Mouse (Mus musculus): ENCODE results near the gene Hoxb3. TPM values are rescaled to one million over a fixed set of nuclear protein-coding genes. Genes with fewer than 3 reads are reported as not detected.

The Hoxb3 gene
- polyA plus RNA-seq, 1 experiment from 2014 or later: not detected

DNA sequence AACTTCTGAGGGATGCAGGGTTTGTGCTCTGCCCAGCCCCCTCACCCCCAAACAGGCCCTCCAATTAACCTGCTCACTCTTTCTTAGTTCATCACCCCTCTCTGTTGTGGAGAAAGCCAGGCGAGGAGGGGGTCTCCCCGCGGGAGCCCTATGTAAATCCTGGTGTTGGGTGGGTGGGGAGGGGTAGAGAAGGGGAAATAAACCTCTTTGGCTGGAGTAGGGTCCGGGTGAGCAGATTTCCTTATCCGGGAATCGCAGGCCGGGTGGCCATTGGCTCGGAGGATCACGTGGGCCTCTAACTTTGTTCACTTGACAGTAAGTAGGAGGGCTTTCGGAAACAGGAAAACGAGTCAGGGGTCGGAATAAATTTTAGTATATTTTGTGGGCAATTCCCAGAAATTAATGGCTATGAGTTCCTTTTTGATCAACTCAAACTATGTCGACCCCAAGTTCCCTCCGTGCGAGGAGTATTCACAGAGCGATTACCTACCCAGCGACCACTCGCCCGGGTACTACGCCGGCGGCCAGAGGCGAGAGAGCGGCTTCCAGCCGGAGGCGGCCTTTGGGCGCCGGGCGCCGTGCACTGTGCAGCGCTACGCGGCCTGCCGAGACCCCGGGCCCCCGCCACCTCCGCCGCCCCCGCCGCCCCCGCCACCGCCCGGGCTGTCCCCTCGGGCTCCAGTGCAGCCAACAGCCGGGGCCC lies 4.6 kb upstream of the Hoxb3 start:
- Histone ChIP-seq H3K4me2 (replicated peaks) (peak overlapping the region; percentile 14; the same call in 1 of the 2 replicates), H3K27ac (replicated peaks) (no peak overlapping the region), H3K4me3 (peak overlapping the region; percentile 10), H3K36me3 (no peaks in the 10 kb centered on the region), H3K9me3 (no peaks in the 10 kb centered on the region), H3K4me1 (peaks cover 5% of the 10 kb centered on the region), H3K27me3 (peaks cover 98% of the 10 kb centered on the region), H3K9ac (replicated peaks) (no peak overlapping the region)
- no peak for ATAC-seq (replicated peaks)
- WGBS: under 1% methylated on average over 38 of the region's 45 CpGs

DNA sequence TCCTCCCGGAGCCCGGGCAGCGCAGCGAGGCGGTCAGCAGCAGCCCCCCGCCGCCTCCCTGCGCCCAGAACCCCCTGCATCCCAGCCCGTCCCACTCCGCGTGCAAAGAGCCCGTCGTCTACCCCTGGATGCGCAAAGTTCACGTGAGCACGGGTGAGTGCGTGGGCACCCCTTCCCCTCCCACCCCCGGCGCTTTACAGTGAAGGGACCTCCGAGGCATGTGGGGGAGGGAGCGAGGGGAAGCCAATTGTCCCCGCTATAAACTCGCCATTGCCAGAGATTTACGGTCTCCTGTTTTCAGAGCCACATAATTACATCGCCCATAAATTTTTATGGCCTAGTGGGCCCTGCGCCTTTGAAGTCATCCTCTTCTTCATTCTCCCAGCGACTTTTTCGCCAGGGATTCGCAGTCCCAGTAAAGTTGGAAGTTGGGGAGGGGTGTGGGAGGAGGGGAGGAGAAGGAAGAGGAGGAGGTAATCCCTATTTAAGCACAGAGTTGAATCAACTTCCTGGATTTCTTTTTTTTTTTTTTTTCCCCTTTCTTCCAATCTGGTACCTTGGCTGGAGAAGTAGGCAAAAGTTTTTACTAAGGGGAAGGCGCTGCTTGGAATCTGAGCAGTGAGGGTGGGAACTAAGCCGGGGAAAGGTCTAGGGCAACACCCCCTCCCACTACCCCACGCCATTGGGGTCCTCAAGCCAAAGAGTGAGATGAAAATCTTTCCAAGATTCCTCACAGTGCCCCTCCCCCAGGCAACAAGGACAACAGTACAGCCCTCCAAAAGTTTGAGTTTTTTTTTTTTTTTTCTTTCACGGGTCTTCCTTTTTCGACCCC lies 3.8 kb upstream of the Hoxb3 start:
- H3K4me2 ChIP-seq (replicated peaks): peak overlapping the region; percentile 14; the same call in 1 of the 2 replicates
- H3K4me1 ChIP-seq: peaks cover 5% of the 10 kb centered on the region
- no peak overlapping the region for H3K27ac ChIP-seq (replicated peaks)
- H3K9ac ChIP-seq (replicated peaks): no peak overlapping the region
- 1% methylated on average over 29 of the region's 34 CpGs for WGBS
- no peaks in the 10 kb centered on the region for H3K9me3 ChIP-seq
- no peaks in the 10 kb centered on the region for H3K36me3 ChIP-seq
- peaks cover 98% of the 10 kb centered on the region for H3K27me3 ChIP-seq
- no peak for ATAC-seq (replicated peaks)
- peak overlapping the region; percentile 10; the same call in 1 of the 2 replicates for H3K4me3 ChIP-seq

DNA sequence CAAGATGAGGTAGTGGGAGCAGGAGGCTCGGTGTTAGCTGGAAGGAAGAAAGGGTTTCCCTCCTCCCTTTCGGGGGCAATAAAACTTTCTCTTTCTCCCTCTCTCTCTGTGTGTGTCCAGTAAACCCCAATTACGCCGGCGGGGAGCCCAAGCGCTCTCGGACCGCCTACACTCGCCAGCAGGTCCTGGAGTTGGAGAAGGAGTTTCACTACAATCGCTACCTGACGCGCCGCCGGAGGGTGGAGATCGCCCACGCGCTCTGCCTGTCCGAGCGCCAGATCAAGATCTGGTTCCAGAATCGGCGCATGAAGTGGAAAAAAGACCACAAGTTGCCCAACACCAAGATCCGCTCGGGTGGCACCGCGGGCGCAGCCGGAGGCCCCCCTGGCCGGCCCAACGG lies 3.2 kb upstream of the Hoxb3 start:
- Histone ChIP-seq H3K4me3 (no peak overlapping the region), H3K27me3 (peaks cover 98% of the 10 kb centered on the region), H3K36me3 (no peaks in the 10 kb centered on the region), H3K9ac (replicated peaks) (no peak overlapping the region), H3K4me1 (peaks cover 5% of the 10 kb centered on the region), H3K4me2 (replicated peaks) (no peak overlapping the region), H3K9me3 (no peaks in the 10 kb centered on the region), H3K27ac (replicated peaks) (no peak overlapping the region)
- no peak for ATAC-seq (replicated peaks)
- WGBS: under 1% methylated on average over 29 of the region's 29 CpGs

DNA sequence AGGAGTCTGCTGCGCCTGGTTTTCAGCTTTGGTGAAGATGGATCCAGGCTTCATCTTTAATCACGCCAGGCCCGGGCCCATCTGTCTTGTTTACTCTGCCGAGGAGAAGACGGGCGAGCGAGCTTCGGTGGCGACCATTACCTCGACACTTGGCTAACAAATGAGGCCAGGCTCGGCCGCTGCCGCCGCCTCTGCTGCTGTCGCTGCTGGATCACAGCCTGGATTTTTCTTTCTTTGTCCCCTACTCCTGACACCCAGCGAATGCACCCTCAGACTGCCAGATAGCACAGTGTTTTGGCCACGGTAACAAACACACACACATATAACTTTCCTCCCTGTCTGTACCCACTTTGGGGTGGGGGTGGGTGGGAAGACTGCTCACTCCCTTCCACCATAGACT lies 2.4 kb upstream of the Hoxb3 start:
- ATAC-seq (replicated peaks): no peak
- peaks cover 5% of the 10 kb centered on the region for H3K4me1 ChIP-seq
- H3K4me3 ChIP-seq: no peak overlapping the region
- H3K9me3 ChIP-seq: no peaks in the 10 kb centered on the region
- H3K9ac ChIP-seq (replicated peaks): no peak overlapping the region
- no peak overlapping the region for H3K4me2 ChIP-seq (replicated peaks)
- H3K27ac ChIP-seq (replicated peaks): no peak overlapping the region
- H3K27me3 ChIP-seq: peaks cover 98% of the 10 kb centered on the region
- under 1% methylated on average over 17 of the region's 17 CpGs for WGBS
- no peaks in the 10 kb centered on the region for H3K36me3 ChIP-seq

DNA sequence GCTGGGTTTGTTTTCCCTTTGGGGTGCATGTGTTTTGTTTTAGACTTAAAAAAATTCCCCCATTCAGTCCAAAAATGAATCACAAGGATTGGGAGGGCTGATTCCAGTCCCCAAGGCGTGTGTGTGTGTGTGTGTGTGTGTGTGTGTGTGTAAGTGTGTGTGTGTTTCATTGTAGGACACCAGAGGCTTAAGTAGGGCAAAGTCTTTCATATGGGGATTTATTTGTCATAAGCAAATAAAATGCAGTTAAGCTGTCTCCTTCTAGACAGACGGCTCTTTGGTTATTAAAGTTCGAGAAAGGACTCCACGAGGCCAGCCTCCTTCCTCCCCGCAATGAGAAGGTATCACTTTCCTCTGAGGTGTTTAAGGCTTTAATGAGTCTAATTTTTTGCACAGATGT lies 1.3 kb upstream of the Hoxb3 start:
- no peak for ATAC-seq (replicated peaks)
- Histone ChIP-seq H3K9ac (replicated peaks) (no peak overlapping the region), H3K27ac (replicated peaks) (no peak overlapping the region), H3K4me2 (replicated peaks) (no peak overlapping the region), H3K4me3 (no peak overlapping the region), H3K36me3 (no peaks in the 10 kb centered on the region), H3K9me3 (no peaks in the 10 kb centered on the region), H3K27me3 (peaks cover 99% of the 10 kb centered on the region), H3K4me1 (peaks cover 5% of the 10 kb centered on the region)
- 4% methylated on average over 5 of the region's 5 CpGs for WGBS

DNA sequence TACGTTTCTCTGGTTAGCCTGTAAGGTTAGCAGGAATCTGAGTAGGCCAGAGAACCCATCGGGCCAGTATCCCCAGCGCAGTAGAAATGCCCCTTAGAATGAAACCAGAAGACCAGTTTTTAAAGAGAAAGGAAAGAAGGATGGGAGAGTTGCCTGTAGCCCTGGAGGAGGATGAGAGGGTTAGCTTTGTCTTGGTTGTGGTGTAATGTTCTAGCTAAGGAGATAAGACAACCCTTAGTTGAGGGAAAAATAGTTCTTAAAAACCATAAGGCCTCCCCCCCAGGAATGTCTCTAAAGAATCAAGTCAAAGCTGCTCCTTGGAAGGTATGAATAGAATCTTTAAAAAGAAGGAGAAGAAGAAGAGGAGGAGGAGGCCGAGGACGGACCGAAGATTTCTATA lies 388 bp upstream of the Hoxb3 start:
- no peak overlapping the region for H3K4me2 ChIP-seq (replicated peaks)
- peaks cover 99% of the 10 kb centered on the region for H3K27me3 ChIP-seq
- H3K4me3 ChIP-seq: no peak overlapping the region
- H3K36me3 ChIP-seq: no peaks in the 10 kb centered on the region
- ATAC-seq (replicated peaks): no peak
- peaks cover 5% of the 10 kb centered on the region for H3K4me1 ChIP-seq
- H3K9ac ChIP-seq (replicated peaks): no peak overlapping the region
- H3K27ac ChIP-seq (replicated peaks): no peak overlapping the region
- WGBS: 4% methylated on average over 6 of the region's 6 CpGs
- no peaks in the 10 kb centered on the region for H3K9me3 ChIP-seq

DNA sequence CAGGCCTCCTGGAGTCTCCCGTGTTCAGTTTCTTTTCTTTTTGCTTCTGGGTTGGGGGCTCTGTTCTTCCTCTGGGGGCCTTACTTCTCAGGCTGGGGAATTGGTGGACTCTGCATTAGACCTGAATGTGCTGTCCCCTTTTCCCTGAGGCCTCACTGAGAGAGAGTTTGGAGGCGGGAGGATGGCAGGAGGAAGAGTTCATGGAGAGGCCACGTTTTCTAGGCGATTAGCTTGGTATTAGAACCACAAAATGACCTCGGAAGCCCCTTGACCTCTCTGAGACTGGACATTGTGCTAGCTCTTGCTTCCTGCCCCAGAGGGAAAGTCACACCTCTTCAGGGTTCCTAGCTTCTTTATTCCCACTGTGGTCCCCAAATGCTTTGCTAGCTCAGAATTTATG lies 999 bp downstream of the Hoxb3 start:
- Histone ChIP-seq H3K4me1 (no peaks in the 10 kb centered on the region), H3K9me3 (no peaks in the 10 kb centered on the region), H3K4me3 (no peak overlapping the region), H3K27me3 (peaks cover 99% of the 10 kb centered on the region), H3K36me3 (no peaks in the 10 kb centered on the region), H3K9ac (replicated peaks) (no peak overlapping the region), H3K4me2 (replicated peaks) (no peak overlapping the region), H3K27ac (replicated peaks) (no peak overlapping the region)
- 2% methylated on average over 5 of the region's 5 CpGs for WGBS
- ATAC-seq (replicated peaks): no peak

DNA sequence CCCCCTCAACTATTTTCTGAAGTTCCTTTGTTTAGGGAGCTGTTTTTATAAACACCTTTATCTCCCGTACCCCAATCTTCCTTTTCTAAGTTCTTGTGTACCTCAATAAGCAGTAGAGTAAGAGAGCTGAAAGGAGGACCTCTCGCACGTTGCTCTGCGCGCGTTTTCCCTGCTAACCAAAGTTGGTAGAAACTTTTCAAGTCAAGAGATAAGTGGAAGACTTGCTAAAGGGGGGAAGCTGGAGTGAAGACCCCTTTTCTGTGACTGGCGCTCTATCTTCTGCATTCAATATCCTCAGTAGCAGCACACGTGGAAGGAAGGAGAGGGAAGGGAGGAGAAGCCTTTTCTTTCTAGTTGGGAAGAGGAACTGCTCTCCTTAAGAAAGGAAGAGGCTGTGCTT lies 1.8 kb downstream of the Hoxb3 start:
- Histone ChIP-seq H3K9me3 (no peaks in the 10 kb centered on the region), H3K4me3 (no peak overlapping the region), H3K4me1 (no peaks in the 10 kb centered on the region), H3K9ac (replicated peaks) (no peak overlapping the region), H3K4me2 (replicated peaks) (no peak overlapping the region), H3K36me3 (no peaks in the 10 kb centered on the region), H3K27ac (replicated peaks) (no peak overlapping the region), H3K27me3 (peaks cover 99% of the 10 kb centered on the region)
- ATAC-seq (replicated peaks): no peak
- WGBS: 3% methylated on average over 8 of the region's 8 CpGs

DNA sequence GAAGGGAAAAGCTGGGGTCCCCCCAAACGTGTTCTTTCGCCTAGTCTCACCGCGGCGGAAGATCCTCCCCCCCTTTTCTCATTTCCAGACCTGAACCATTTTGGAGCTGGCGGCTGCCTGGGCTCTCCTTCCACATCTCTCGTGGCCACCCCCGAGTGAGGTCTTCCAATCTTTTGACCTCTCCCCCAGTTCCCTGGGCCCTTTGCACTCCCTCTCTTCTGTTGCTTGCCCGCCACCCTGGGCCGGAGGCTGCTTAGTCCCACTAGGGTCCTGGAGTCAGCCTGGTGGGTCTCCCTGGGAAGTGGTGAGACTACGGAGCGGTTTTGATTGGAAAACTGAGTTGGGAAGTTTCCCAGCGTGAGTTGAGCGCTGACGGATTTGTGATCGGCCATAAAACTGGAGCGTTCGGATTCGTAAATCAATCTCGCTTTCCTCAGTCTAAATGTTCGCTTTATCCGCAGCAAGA lies 2.7 kb downstream of the Hoxb3 start:
- H3K4me1 ChIP-seq: no peaks in the 10 kb centered on the region
- H3K27me3 ChIP-seq: peaks cover 100% of the 10 kb centered on the region
- H3K9ac ChIP-seq (replicated peaks): no peak overlapping the region
- no peak overlapping the region for H3K4me2 ChIP-seq (replicated peaks)
- H3K4me3 ChIP-seq: no peak overlapping the region
- no peak overlapping the region for H3K27ac ChIP-seq (replicated peaks)
- H3K9me3 ChIP-seq: no peaks in the 10 kb centered on the region
- ATAC-seq (replicated peaks): no peak
- H3K36me3 ChIP-seq: no peaks in the 10 kb centered on the region
- 1% methylated on average over 22 of the region's 22 CpGs for whole genome bisulfite sequencing

DNA sequence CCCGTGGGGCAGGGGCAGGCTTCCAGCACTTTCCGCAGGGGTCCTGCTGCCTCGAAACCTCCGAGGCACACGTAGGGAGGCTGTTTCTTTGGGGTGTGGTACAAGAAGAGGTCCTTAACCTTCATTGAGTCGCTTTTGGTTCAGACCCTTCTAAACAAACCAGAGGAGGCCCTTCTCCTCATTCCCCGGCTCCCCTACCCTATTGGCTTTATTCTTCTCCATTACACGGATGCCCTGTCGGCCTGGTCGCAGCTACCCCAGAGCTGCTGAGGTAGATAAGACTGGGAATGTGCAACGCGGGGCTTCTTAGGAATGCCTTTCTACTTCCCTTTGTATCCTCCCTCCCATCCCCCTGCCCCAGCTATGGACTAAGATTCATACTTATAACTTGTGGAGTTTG lies 3.6 kb downstream of the Hoxb3 start:
- Histone ChIP-seq H3K36me3 (no peaks in the 10 kb centered on the region), H3K27ac (replicated peaks) (no peak overlapping the region), H3K4me3 (no peak overlapping the region), H3K9me3 (no peaks in the 10 kb centered on the region), H3K4me2 (replicated peaks) (no peak overlapping the region), H3K27me3 (peaks cover 99% of the 10 kb centered on the region), H3K4me1 (no peaks in the 10 kb centered on the region), H3K9ac (replicated peaks) (no peak overlapping the region)
- WGBS: 2% methylated on average over 12 of the region's 12 CpGs
- no peak for ATAC-seq (replicated peaks)

DNA sequence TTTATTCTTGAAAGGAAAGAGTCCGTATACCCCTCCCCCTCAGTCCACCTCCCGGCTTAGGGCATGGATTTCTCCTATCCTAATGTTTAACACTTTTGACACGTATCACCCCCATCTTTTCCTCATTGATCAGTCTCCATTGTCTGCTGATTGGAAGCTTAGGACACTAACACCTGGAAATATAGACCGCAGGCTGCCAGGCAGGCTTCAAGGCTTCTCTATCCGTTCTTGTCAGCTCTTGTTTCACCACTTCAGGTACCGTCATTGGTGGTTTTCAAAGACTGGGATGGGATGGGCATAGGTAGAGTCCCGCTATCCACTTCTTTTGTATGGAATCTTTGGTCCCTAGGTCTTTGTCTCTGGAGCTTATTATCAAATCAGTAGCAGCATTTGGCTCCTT lies 4.0 kb downstream of the Hoxb3 start:
- Histone ChIP-seq H3K9ac (replicated peaks) (no peak overlapping the region), H3K27me3 (peaks cover 99% of the 10 kb centered on the region), H3K4me2 (replicated peaks) (no peak overlapping the region), H3K4me1 (no peaks in the 10 kb centered on the region), H3K9me3 (no peaks in the 10 kb centered on the region), H3K4me3 (no peak overlapping the region), H3K27ac (replicated peaks) (no peak overlapping the region), H3K36me3 (no peaks in the 10 kb centered on the region)
- no peak for ATAC-seq (replicated peaks)
- WGBS: 3% methylated on average over 7 of the region's 7 CpGs

DNA sequence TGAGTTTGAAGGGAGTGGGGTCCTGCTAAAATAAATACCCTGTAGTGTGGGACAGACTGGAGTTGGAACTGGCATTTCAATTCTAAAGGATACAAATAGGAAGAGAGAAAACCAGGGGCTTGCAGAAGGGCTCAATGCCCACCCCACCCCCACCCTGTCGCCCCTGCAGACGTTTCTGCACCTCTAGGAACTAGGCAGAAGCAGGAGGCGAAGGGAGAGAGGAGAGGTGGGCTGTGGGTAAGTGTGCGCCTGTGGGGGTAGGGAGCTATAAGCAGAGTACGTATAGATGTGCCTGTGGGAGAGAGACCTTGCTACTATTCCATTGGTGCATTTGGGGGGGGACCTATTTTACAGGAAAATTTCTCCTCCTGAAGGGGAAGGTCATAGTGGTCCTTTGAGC lies 4.6 kb downstream of the Hoxb3 start:
- Histone ChIP-seq H3K36me3 (no peaks in the 10 kb centered on the region), H3K27me3 (peaks cover 99% of the 10 kb centered on the region), H3K4me2 (replicated peaks) (no peak overlapping the region), H3K9me3 (no peaks in the 10 kb centered on the region), H3K4me3 (no peak overlapping the region), H3K27ac (replicated peaks) (no peak overlapping the region), H3K9ac (replicated peaks) (no peak overlapping the region), H3K4me1 (no peaks in the 10 kb centered on the region)
- 0% methylated on average over 5 of the region's 5 CpGs for WGBS
- ATAC-seq (replicated peaks): no peak
